11 mouse cellular contexts compared by ENCODE assay signal in the genomic region with DNA sequence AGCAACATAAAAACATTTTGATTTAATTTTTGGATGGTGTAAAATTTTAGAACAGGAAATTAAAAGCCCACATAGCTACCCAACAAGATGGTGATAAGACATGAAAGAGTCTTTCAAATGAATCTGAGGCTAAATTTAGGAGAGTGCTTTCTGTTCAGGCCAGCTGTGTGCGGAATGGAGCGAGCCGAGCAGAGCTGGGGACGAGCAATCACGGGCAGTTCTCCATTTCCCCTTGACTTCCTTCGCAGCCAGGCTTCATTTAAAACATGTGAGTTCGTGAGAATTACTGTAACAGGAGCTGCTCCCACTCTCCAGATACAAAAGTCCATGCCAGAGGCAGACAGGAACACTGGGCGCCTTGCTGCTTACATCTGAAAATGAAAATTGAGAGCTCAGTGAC.
DNase-seq lines count a peak whose midpoint lies in the region; ATAC-seq lines count a peak whose summit lies in the region.
"Had no signal": no experiment of that assay in that cellular context is flagged by ENCODE, and none has a peak within 500 bp of the region (broad histone marks: within the 10 kb centered on the region; RNA-seq: fewer than 3 reads in every experiment).

No protein-coding gene starts in this region.

- H3K27ac ChIP-seq in embryonic facial prominence, embryonic 11.5 days (replicated peaks; ENCODE audit: low read depth, low read length) = no peak overlapping the region
- H3K27ac ChIP-seq: hindbrain, embryonic 15.5 days had no signal

- 21% methylated on average over 8 of the region's 8 CpGs for WGBS in embryonic facial prominence, embryonic 11.5 days

- H3K9me3 ChIP-seq in embryonic facial prominence, embryonic 11.5 days (replicated peaks; ENCODE audit: control insufficient read depth, low read length) = no peaks in the 10 kb centered on the region

- peak; percentile 44 for DNase-seq in layer of hippocampus, adult 11-12 months (ENCODE audit: low spot score)
- DNase-seq in layer of hippocampus, postnatal 25 days (ENCODE audit: extremely low spot score in 1 of 2, low spot score in 1 of 2) = no peak
- peak; percentile 78 for DNase-seq in embryonic facial prominence, embryonic 11.5 days (ENCODE audit: low spot score)
- peak; percentile 57 for DNase-seq in layer of hippocampus, adult 9-11 months
- DNase-seq in right cerebral cortex, adult 2 months (ENCODE audit: low spot score in 2 of 2) = peak; percentile 42 to 56
- DNase-seq in cerebellum, adult 8-10 months = no peak
- DNase-seq in urinary bladder, postnatal 14 days (ENCODE audit: low spot score) = no peak
- no peak for DNase-seq in cerebellum, adult 11 months
- DNase-seq: cerebellum, postnatal 36 days; lung, postnatal 10 days had no signal

- no peak overlapping the region for H3K9ac ChIP-seq in embryonic facial prominence, embryonic 11.5 days (replicated peaks; ENCODE audit: low read length)
- H3K9ac ChIP-seq: hindbrain, embryonic 15.5 days had no signal

- no peaks in the 10 kb centered on the region for H3K27me3 ChIP-seq in embryonic facial prominence, embryonic 11.5 days (ENCODE audit: control insufficient read depth, insufficient read depth, low read length)
- H3K27me3 ChIP-seq: hindbrain, embryonic 15.5 days had no signal

- no peak overlapping the region for H3K4me2 ChIP-seq in embryonic facial prominence, embryonic 11.5 days (ENCODE audit: low read depth, low read length)
- H3K4me2 ChIP-seq: hindbrain, embryonic 15.5 days had no signal

- H3K4me3 ChIP-seq in embryonic facial prominence, embryonic 11.5 days (ENCODE audit: low read depth, low read length) = no peak overlapping the region
- H3K4me3 ChIP-seq: hindbrain, embryonic 15.5 days had no signal

- H3K4me1 ChIP-seq in embryonic facial prominence, embryonic 11.5 days (ENCODE audit: control insufficient read depth, insufficient read depth, low read length) = no peaks in the 10 kb centered on the region
- H3K4me1 ChIP-seq: hindbrain, embryonic 15.5 days had no signal

- ATAC-seq in embryonic facial prominence, embryonic 11.5 days (replicated peaks; ENCODE audit: insufficient number of reproducible peaks, low FRiP score, low TSS enrichment, low read depth) = no peak

- no peaks in the 10 kb centered on the region for H3K36me3 ChIP-seq in embryonic facial prominence, embryonic 11.5 days (replicated peaks; ENCODE audit: control insufficient read depth, insufficient read depth, low read depth, low read length)
- H3K36me3 ChIP-seq: hindbrain, embryonic 15.5 days had no signal

Comparison
In these comparisons a context has a peak if more than half of its experiments do, and no peak if none do; other contexts are left out.
1. DNase-seq: peak in layer of hippocampus, adult 11-12 months (single experiment), embryonic facial prominence, embryonic 11.5 days (single experiment), layer of hippocampus, adult 9-11 months (single experiment) and right cerebral cortex, adult 2 months (2 of 2); none in layer of hippocampus, postnatal 25 days (0 of 2), cerebellum, adult 8-10 months (single experiment), urinary bladder, postnatal 14 days (single experiment) and cerebellum, adult 11 months (single experiment).